ENCODE assay signal across 8 mouse cellular contexts in the genomic region with DNA sequence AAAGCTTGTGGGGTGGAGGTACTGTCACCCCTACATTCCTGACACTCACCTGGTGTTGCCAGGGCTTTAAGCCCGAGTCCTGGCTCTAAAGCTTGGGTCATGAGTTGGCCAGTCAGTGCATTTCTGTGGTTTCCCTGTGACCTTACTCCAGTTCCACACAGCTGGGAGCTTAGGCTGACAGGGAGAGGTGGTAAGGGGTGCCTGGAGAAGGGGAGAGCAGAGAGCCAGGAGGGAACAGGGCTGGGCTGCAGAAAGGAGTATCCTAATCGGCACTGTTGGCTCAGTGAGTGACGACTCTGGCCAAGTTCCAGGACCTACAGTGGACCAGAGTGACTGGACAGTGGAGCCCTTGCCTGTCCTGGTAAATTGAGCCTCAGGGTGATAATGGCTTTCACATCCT. TPM values are rescaled to one million over a fixed set of nuclear protein-coding genes. Genes with fewer than 3 reads are reported as not detected.
DNase-seq lines count a peak whose midpoint lies in the region; ATAC-seq lines count a peak whose summit lies in the region.

No protein-coding gene starts in this region.

- peak overlapping the region; percentile 90; the same call in 1 of the 2 replicates for H3K27ac ChIP-seq in embryonic facial prominence, embryonic 15.5 days (replicated peaks)
- peak overlapping the region; percentile 47; the same call in 1 of the 2 replicates for H3K27ac ChIP-seq in limb, embryonic 10.5 days
- H3K27ac ChIP-seq in neural tube, embryonic 13.5 days (replicated peaks) = peak overlapping the region; percentile 39

- no peak overlapping the region for H3K9ac ChIP-seq in embryonic facial prominence, embryonic 15.5 days
- H3K9ac ChIP-seq in neural tube, embryonic 13.5 days = peak overlapping the region; percentile 89; the same call in 1 of the 2 replicates

- WGBS in embryonic facial prominence, embryonic 15.5 days = 30% methylated on average over 3 of the region's 3 CpGs
- WGBS in limb, embryonic 10.5 days = 45% methylated on average over 3 of the region's 3 CpGs
- 48% methylated on average over 3 of the region's 3 CpGs for WGBS in neural tube, embryonic 13.5 days

- H3K27me3 ChIP-seq in embryonic facial prominence, embryonic 15.5 days = no peaks in the 10 kb centered on the region
- H3K27me3 ChIP-seq in limb, embryonic 10.5 days (ENCODE audit: low read depth, poor library complexity, severe bottlenecking) = peaks cover 7% of the 10 kb centered on the region; the same call in 1 of the 2 replicates
- H3K27me3 ChIP-seq in neural tube, embryonic 13.5 days = peaks cover 6% of the 10 kb centered on the region; the same call in 1 of the 2 replicates

- H3K4me1 ChIP-seq in embryonic facial prominence, embryonic 15.5 days = peaks cover 17% of the 10 kb centered on the region
- H3K4me1 ChIP-seq in limb, embryonic 10.5 days = peaks cover 21% of the 10 kb centered on the region
- H3K4me1 ChIP-seq in neural tube, embryonic 13.5 days (replicated peaks) = peaks cover 27% of the 10 kb centered on the region

- intact Hi-C loops in heart, postnatal 10 days (cut with DNase I) = loop anchor here (2.0 kb wide), 1 partner anchor 29 kb away; no protein-coding TSS in a partner anchor
- intact Hi-C loops in left cerebral cortex, postnatal 25 days (cut with DNase I) = no loop called here

- peak overlapping the region; percentile 89; the same call in 1 of the 2 replicates for H3K4me3 ChIP-seq in embryonic facial prominence, embryonic 15.5 days (replicated peaks)
- no peak overlapping the region for H3K4me3 ChIP-seq in limb, embryonic 10.5 days
- peak overlapping the region; percentile 1; the same call in 1 of the 2 replicates for H3K4me3 ChIP-seq in neural tube, embryonic 13.5 days

- peak; percentile 54 to 61 for DNase-seq in right cerebral cortex, postnatal 10 days (ENCODE audit: low spot score in 2 of 2)
- DNase-seq in right cerebral cortex, postnatal 36 days (ENCODE audit: low spot score in 2 of 2) = no peak
- peak; percentile 84 to 86 for DNase-seq in heart, postnatal 10 days
- no peak for DNase-seq in limb, embryonic 10.5 days (ENCODE audit: low spot score)
- DNase-seq in frontal cortex, adult 2 months (ENCODE audit: extremely low spot score in 1 of 2, low spot score in 1 of 2) = no peak
- DNase-seq in left cerebral cortex, postnatal 25 days (ENCODE audit: low spot score in 2 of 2) = no peak

- 0 out of 2 replicates have a peak, but pooled peaks cover 4% of the 10 kb centered on the region for H3K36me3 ChIP-seq in embryonic facial prominence, embryonic 15.5 days
- H3K36me3 ChIP-seq in limb, embryonic 10.5 days = peaks cover 10% of the 10 kb centered on the region; the same call in 1 of the 2 replicates
- peaks cover 17% of the 10 kb centered on the region for H3K36me3 ChIP-seq in neural tube, embryonic 13.5 days

- H3K9me3 ChIP-seq in embryonic facial prominence, embryonic 15.5 days (replicated peaks) = no peaks in the 10 kb centered on the region
- no peaks in the 10 kb centered on the region for H3K9me3 ChIP-seq in limb, embryonic 10.5 days (replicated peaks)
- no peaks in the 10 kb centered on the region for H3K9me3 ChIP-seq in neural tube, embryonic 13.5 days

- peak overlapping the region; percentile 87 for H3K4me2 ChIP-seq in embryonic facial prominence, embryonic 15.5 days (replicated peaks)
- H3K4me2 ChIP-seq in neural tube, embryonic 13.5 days = peak overlapping the region; percentile 83

- no peak for ATAC-seq in embryonic facial prominence, embryonic 15.5 days (ENCODE audit: insufficient number of reproducible peaks, low FRiP score, low TSS enrichment, low read depth)
- no peak for ATAC-seq in neural tube, embryonic 13.5 days (ENCODE audit: low read depth)

RNA-seq across cellular contexts. Expression of a gene that starts 1.9 kb away (rescaled TPM):
- 20.3 and 22.3 TPM in 2 replicates for polyA plus RNA-seq in embryonic facial prominence, embryonic 15.5 days (2015; fragmentation: Nextera tagmentation; extraction: Ambion mirVana)
- 10 to 100 TPM; 33.8 to 37.3 TPM for total RNA-seq in heart, postnatal 10 days (2021)
- 8.3 and 11.8 TPM in 2 replicates for polyA plus RNA-seq in limb, embryonic 10.5 days (2016; fragmentation: Nextera tagmentation; extraction: Ambion mirVana)
- 23.3 and 25.8 TPM in 2 replicates for polyA plus RNA-seq in neural tube, embryonic 13.5 days (2015; fragmentation: Nextera tagmentation; extraction: Ambion mirVana)
- 22.4 and 24.0 TPM in 2 replicates for polyA plus RNA-seq in frontal cortex, adult 2 months (2012; rRNA removed)
- 10 to 100 TPM; 16.4 to 19.4 TPM for total RNA-seq in left cerebral cortex, postnatal 25 days (2021)

RNA-seq across cellular contexts. Expression of a gene that starts 44.1 kb away (rescaled TPM):
- polyA plus RNA-seq in embryonic facial prominence, embryonic 15.5 days (2015; fragmentation: Nextera tagmentation; extraction: Ambion mirVana) = 20.5 and 21.3 TPM in 2 replicates
- 10 to 100 TPM; 12.5 to 13.8 TPM for total RNA-seq in heart, postnatal 10 days (2021)
- polyA plus RNA-seq in limb, embryonic 10.5 days (2016; fragmentation: Nextera tagmentation; extraction: Ambion mirVana) = 11.2 and 11.9 TPM in 2 replicates
- polyA plus RNA-seq in neural tube, embryonic 13.5 days (2015; fragmentation: Nextera tagmentation; extraction: Ambion mirVana) = 8.3 and 9.6 TPM in 2 replicates
- 8.9 and 9.7 TPM in 2 replicates for polyA plus RNA-seq in frontal cortex, adult 2 months (2012; rRNA removed)
- total RNA-seq in left cerebral cortex, postnatal 25 days (2021) = 10 to 100 TPM; 13.8 to 13.9 TPM

Comparison
In these comparisons a context has a peak if more than half of its experiments do, and no peak if none do; other contexts are left out.
1. DNase-seq: peak in right cerebral cortex, postnatal 10 days (2 of 2) and heart, postnatal 10 days (2 of 2); none in right cerebral cortex, postnatal 36 days (0 of 2), limb, embryonic 10.5 days (single experiment), frontal cortex, adult 2 months (0 of 2) and left cerebral cortex, postnatal 25 days (0 of 2).
2. H3K27ac ChIP-seq: peak in every context shown above with its lines; median percentile 90 in embryonic facial prominence, embryonic 15.5 days; 47 in limb, embryonic 10.5 days; 39 in neural tube, embryonic 13.5 days.